Mouse (Mus musculus) midbrain, embryonic 12.5 days (tissue): Measurements from ENCODE around the gene Fam184b. TPM values are rescaled to one million over a fixed set of nuclear protein-coding genes. Genes with fewer than 3 reads are reported as not detected.

ENCODE experiments used
- polyA plus RNA-seq: library from polyadenylated mRNA; unstranded; fragments of >200 nt; fragmentation: Nextera tagmentation; extraction: Ambion mirVana; gene quantifications from 2 replicates; pipeline ENCODE4 v1.2.1, GENCODE M21; 2016

The Fam184b gene
- polyA plus RNA-seq, 1 experiment from 2014 or later, result 0.65 TPM

Other genes starting within 250 kb of the Fam184b start
- gene Qdpr, start 189.4 kb downstream of the Fam184b start, polyA plus RNA-seq, result 106 and 111 TPM in 2 replicates
- gene Clrn2, start 185.9 kb downstream of the Fam184b start, polyA plus RNA-seq, result 0.32 TPM in 1 of 2 replicates, not detected in the other
- 55.4 and 64.2 TPM in 2 replicates for gene Lap3, start 146.2 kb downstream of the Fam184b start, polyA plus RNA-seq
- gene Med28, start 119.4 kb downstream of the Fam184b start, polyA plus RNA-seq, result 277 and 287 TPM in 2 replicates
- gene Ncapg, start 30.3 kb upstream of the Fam184b start, polyA plus RNA-seq, result 57.5 and 60.3 TPM in 2 replicates
- 57.2 and 61.7 TPM in 2 replicates for gene Lcorl, start 218.0 kb upstream of the Fam184b start, polyA plus RNA-seq